In the genomic region with DNA sequence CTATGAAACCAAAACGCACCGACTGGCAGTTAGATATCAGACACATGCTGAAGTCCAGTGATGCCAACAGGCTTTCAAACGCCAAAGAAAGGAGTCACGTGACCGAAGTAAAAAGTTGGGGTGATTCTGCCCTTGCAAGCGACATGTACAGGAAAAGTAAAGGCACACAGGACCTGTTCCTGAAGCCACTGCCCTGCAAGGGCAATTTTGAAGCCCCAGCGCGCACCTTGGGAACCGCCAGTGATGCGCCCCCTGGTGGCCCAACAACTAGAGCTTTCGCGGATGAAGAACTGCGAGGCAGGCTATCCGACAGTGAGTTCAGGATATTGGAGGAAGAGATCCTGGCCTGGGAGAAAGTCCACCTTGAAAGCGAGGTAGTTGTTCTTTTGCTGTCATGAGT, we compare ENCODE assay signal across 9 mouse cellular contexts. TPM values are rescaled to one million over a fixed set of nuclear protein-coding genes. Genes with fewer than 3 reads are reported as not detected.
DNase-seq lines count a peak whose midpoint lies in the region; ATAC-seq and TF ChIP-seq lines count a peak whose summit lies in the region.
"Had no signal": no experiment of that assay in that cellular context is flagged by ENCODE, and none has a peak within 500 bp of the region (broad histone marks: within the 10 kb centered on the region; RNA-seq: fewer than 3 reads in every experiment).

No protein-coding gene starts in this region.

- H3K9me3 ChIP-seq in neural tube, embryonic 15.5 days (replicated peaks), result no peaks in the 10 kb centered on the region
- no peaks in the 10 kb centered on the region for H3K9me3 ChIP-seq in liver, postnatal 0 days (ENCODE audit: low read length)

- no peak for ATAC-seq in neural tube, embryonic 15.5 days (ENCODE audit: low FRiP score)
- ATAC-seq in frontal cortex, adult (ENCODE audit: low TSS enrichment), result peak; percentile 52; the same call in 1 of the 2 replicates
- ATAC-seq in liver, postnatal 0 days, result peak; percentile 66

- H3K4me3 ChIP-seq in neural tube, embryonic 15.5 days (replicated peaks), result no peak overlapping the region
- no peak overlapping the region for H3K4me3 ChIP-seq in liver, postnatal 0 days (ENCODE audit: low read depth, low read length)

- DNase-seq in neural tube, embryonic 10.5 days (ENCODE audit: extremely low spot score, low spot score), result peak; percentile 84
- peak; percentile 32 for DNase-seq in c-Kit-negative CD71-positive TER-119-positive erythroid progenitor cells, embryonic 14.5 days (ENCODE audit: low read depth, low spot score)
- peak; percentile 57 to 82 for DNase-seq in kidney, adult 8-10 months
- DNase-seq in liver, postnatal 0 days, result peak; percentile 91
- peak; percentile 54 for DNase-seq in retina, postnatal 7 days (ENCODE audit: low read depth, low spot score)
- peak; percentile 61 for DNase-seq in urinary bladder, adult 2 months (ENCODE audit: low spot score)

- H3K4me2 ChIP-seq in neural tube, embryonic 15.5 days, result no peak overlapping the region
- H3K4me2 ChIP-seq in liver, postnatal 0 days (ENCODE audit: low read depth, low read length), result no peak overlapping the region

- H3K27me3 ChIP-seq in neural tube, embryonic 15.5 days (replicated peaks), result no peaks in the 10 kb centered on the region
- H3K27me3 ChIP-seq in liver, postnatal 0 days (ENCODE audit: insufficient read depth, low read length), result no peaks in the 10 kb centered on the region

- H3K4me1 ChIP-seq in neural tube, embryonic 15.5 days, result no peaks in the 10 kb centered on the region
- no peaks in the 10 kb centered on the region for H3K4me1 ChIP-seq in liver, postnatal 0 days (ENCODE audit: insufficient read depth)

- H3K27ac ChIP-seq in neural tube, embryonic 15.5 days (replicated peaks), result no peak overlapping the region
- no peak overlapping the region for H3K27ac ChIP-seq in liver, postnatal 0 days (ENCODE audit: low read depth)

- 25% methylated on average over 15 of the region's 15 CpGs for WGBS in neural tube, embryonic 15.5 days
- 19% methylated on average over 15 of the region's 15 CpGs for WGBS in liver, postnatal 0 days (ENCODE audit: insufficient replicate concordance)

- TF ChIP-seq EP300 in liver, postnatal 0 days (IDR thresholded peaks at IDR 0.05; ENCODE audit: low read depth), result no peak

- TF ChIP-seq CTCF in liver, postnatal 0 days (IDR thresholded peaks at IDR 0.05; ENCODE audit: low read depth), result peak; percentile 96

- H3K36me3 ChIP-seq in neural tube, embryonic 15.5 days, result no peaks in the 10 kb centered on the region
- H3K36me3 ChIP-seq in liver, postnatal 0 days (replicated peaks; ENCODE audit: insufficient read depth, low read length), result no peaks in the 10 kb centered on the region

- H3K9ac ChIP-seq in neural tube, embryonic 15.5 days (replicated peaks), result no peak overlapping the region
- no peak overlapping the region for H3K9ac ChIP-seq in liver, postnatal 0 days (replicated peaks)

RNA-seq across cellular contexts. Expression of gene Ankrd36, which starts 59.5 kb away (rescaled TPM):
- polyA plus RNA-seq in neural tube, embryonic 15.5 days (2015; fragmentation: Nextera tagmentation; extraction: Ambion mirVana), result not detected in 2 replicates
- polyA plus RNA-seq in liver, postnatal 0 days (2015; fragmentation: Nextera tagmentation; extraction: Ambion mirVana), result 1.5 and 1.9 TPM in 2 replicates
- polyA plus RNA-seq in urinary bladder, adult 2 months (2012; rRNA removed), result not detected in 2 replicates
- polyA plus RNA-seq: heart, embryonic 14.5 days had no signal

Comparison
In these comparisons a context has a peak if more than half of its experiments do, and no peak if none do; other contexts are left out.
1. DNase-seq: peak in every context shown above with its lines; median percentile 91 in liver, postnatal 0 days; 84 in neural tube, embryonic 10.5 days; 70 in kidney, adult 8-10 months; 61 in urinary bladder, adult 2 months; 54 in retina, postnatal 7 days; 32 in c-Kit-negative CD71-positive TER-119-positive erythroid progenitor cells, embryonic 14.5 days.